Mouse (Mus musculus) telencephalon, adult 2 months (tissue): ENCODE data around the gene Frmpd4.

Experiments used
- DNase-seq: peaks from one replicate; pipeline ENCODE4 v3.0.0-alpha.2; 2011; ENCODE audit warnings: low read depth, low spot score

Gene Frmpd4

GRCm38 (mm10) chrX:168124043-168124442 is 453.0 kb downstream of the Frmpd4 start:
- no peak for DNase-seq

GRCm38 (mm10) chrX:168123589-168123965 is 453.5 kb downstream of the Frmpd4 start:
- no peak for DNase-seq

GRCm38 (mm10) chrX:168122806-168123588 is 454.0 kb downstream of the Frmpd4 start:
- DNase-seq, result no peak

GRCm38 (mm10) chrX:168041589-168041988 is 535.4 kb downstream of the Frmpd4 start:
- peak; percentile 12 for DNase-seq

GRCm38 (mm10) chrX:168020574-168021145 is 556.4 kb downstream of the Frmpd4 start:
- DNase-seq, result no peak

- no peak for DNase-seq
Observed at GRCm38 (mm10) chrX:168017792-168018191, 559.2 kb downstream of the Frmpd4 start.

- DNase-seq, result no peak
Observed at GRCm38 (mm10) chrX:167984835-167985234, 592.2 kb downstream of the Frmpd4 start.

GRCm38 (mm10) chrX:167951207-167951606 is 625.8 kb downstream of the Frmpd4 start:
- DNase-seq, result no peak

GRCm38 (mm10) chrX:167909483-167909882 is 667.5 kb downstream of the Frmpd4 start:
- DNase-seq, result no peak

- no peak for DNase-seq
Observed at GRCm38 (mm10) chrX:167901046-167901445, 676.0 kb downstream of the Frmpd4 start.

GRCm38 (mm10) chrX:167854821-167855220 is 722.2 kb downstream of the Frmpd4 start:
- DNase-seq, result no peak

GRCm38 (mm10) chrX:167832543-167832942 is 744.5 kb downstream of the Frmpd4 start:
- DNase-seq, result no peak

GRCm38 (mm10) chrX:167828456-167828855 is 748.6 kb downstream of the Frmpd4 start:
- peak; percentile 71 for DNase-seq

- DNase-seq, result no peak
Observed at GRCm38 (mm10) chrX:167817363-167817762, 759.7 kb downstream of the Frmpd4 start.

- DNase-seq, result no peak
Observed at GRCm38 (mm10) chrX:167810120-167810519, 766.9 kb downstream of the Frmpd4 start.

- peak; percentile 44 for DNase-seq
Observed at GRCm38 (mm10) chrX:167808572-167808971, 768.5 kb downstream of the Frmpd4 start.

- no peak for DNase-seq
Observed at GRCm38 (mm10) chrX:167788737-167789136, 788.3 kb downstream of the Frmpd4 start.

GRCm38 (mm10) chrX:167783526-167783925 is 793.5 kb downstream of the Frmpd4 start:
- no peak for DNase-seq

GRCm38 (mm10) chrX:167719564-167719981 is 857.5 kb downstream of the Frmpd4 start:
- no peak for DNase-seq

- DNase-seq, result no peak
Observed at GRCm38 (mm10) chrX:167719092-167719491, 857.9 kb downstream of the Frmpd4 start.

- DNase-seq, result no peak
Observed at GRCm38 (mm10) chrX:167654806-167655495, 922.1 kb downstream of the Frmpd4 start.

- no peak for DNase-seq
Observed at GRCm38 (mm10) chrX:167654249-167654648, 922.8 kb downstream of the Frmpd4 start.
